Mouse (Mus musculus) MEL (cell line): ENCODE results near the gene Nek8. TPM values are rescaled to one million over a fixed set of nuclear protein-coding genes. Genes with fewer than 3 reads are reported as not detected.

Experiments
- DNase-seq: peaks from one replicate; pipeline ENCODE4 v3.0.0; 2011; ENCODE audit warnings: low read depth, low spot score
- H3K27ac ChIP-seq: 2 replicates; pipeline ENCODE4 v1.5.1; 2012; ENCODE audit warnings: low read depth, mild to moderate bottlenecking, control low read depth, low read length, moderate library complexity; ENCODE audit not compliant: control insufficient read depth
- H3K27me3 ChIP-seq, 2 experiments: fragments of 150-350 bp in 1 of 2; sonication (generic) in 1 of 2; 2 replicates each; pipeline ENCODE4 v1.6.1; 2012; ENCODE audit warnings: low read length in 2 of 2, mild to moderate bottlenecking in 2 of 2, improper control_type of control experiment in 1 of 2, moderate library complexity in 1 of 2; ENCODE audit not compliant: insufficient read depth in 2 of 2, control insufficient read depth in 1 of 2
- H3K36me3 ChIP-seq, 2 experiments: 2 replicates each; pipeline ENCODE4 v1.6.1; 2012 to 2014; ENCODE audit warnings: low read length in 2 of 2, improper control_type of control experiment in 1 of 2, inconsistent platforms in 1 of 2, mild to moderate bottlenecking in 1 of 2; ENCODE audit not compliant: insufficient read depth in 2 of 2, control insufficient read depth in 1 of 2
- H3K4me1 ChIP-seq, 2 experiments: fragments of 150-350 bp in 1 of 2; sonication (generic) in 1 of 2; 2 replicates each; pipeline ENCODE4 v1.6.1; 2012; ENCODE audit warnings: low read length in 2 of 2, improper control_type of control experiment in 1 of 2, mild to moderate bottlenecking in 1 of 2; ENCODE audit not compliant: insufficient read depth in 2 of 2, control insufficient read depth in 1 of 2
- H3K4me3 ChIP-seq, 2 experiments: fragments of 150-350 bp in 1 of 2; sonication (generic) in 1 of 2; 2 replicates each; pipeline ENCODE4 v1.5.1; 2012; ENCODE audit warnings: low read depth in 2 of 2, low read length in 2 of 2, mild to moderate bottlenecking in 2 of 2, moderate library complexity in 2 of 2, control low read depth in 1 of 2, improper control_type of control experiment in 1 of 2; ENCODE audit not compliant: control insufficient read depth in 1 of 2, insufficient read depth in 1 of 2
- H3K79me2 ChIP-seq: 2 replicates; pipeline ENCODE4 v1.6.1; 2012; ENCODE audit warnings: mild to moderate bottlenecking, low read length, moderate library complexity; ENCODE audit not compliant: control insufficient read depth, poor library complexity, insufficient read depth
- H3K9ac ChIP-seq: 2 replicates; pipeline ENCODE4 v1.6.1; 2012; ENCODE audit warnings: low read depth, mild to moderate bottlenecking, control low read depth, low read length, moderate library complexity; ENCODE audit not compliant: control insufficient read depth, poor library complexity, severe bottlenecking
- H3K9me3 ChIP-seq: fragments of 150-350 bp; sonication (generic); replicated peaks from 2 replicates; pipeline ENCODE4 v1.6.1; 2012; ENCODE audit warnings: mild to moderate bottlenecking, low read length, improper control_type of control experiment, moderate library complexity; ENCODE audit not compliant: insufficient read depth
- BHLHE40 ChIP-seq: IDR thresholded peaks from 2 replicates; pipeline ENCODE4 v1.6.1; 2012; ENCODE audit warnings: low read depth, mild to moderate bottlenecking, inconsistent platforms, low read length, improper control_type of control experiment, borderline replicate concordance
- CHD2 ChIP-seq: IDR thresholded peaks from 2 replicates; pipeline ENCODE4 v1.6.1; 2011; ENCODE audit warnings: low read length, improper control_type of control experiment
- CTCF ChIP-seq, 3 experiments: IDR thresholded peaks in 2 of 3; conservative IDR thresholded peaks in 1 of 3; 2 replicates each; pipeline ENCODE4 v1.5.1; 2011 to 2012; ENCODE audit warnings: low read length in 3 of 3, low read depth in 2 of 3, mild to moderate bottlenecking in 2 of 3, improper control_type of control experiment in 1 of 3, inconsistent platforms in 1 of 3, mixed read lengths in 1 of 3, moderate library complexity in 1 of 3; ENCODE audit not compliant: control insufficient read depth in 1 of 3, insufficient read depth in 1 of 3, poor library complexity in 1 of 3, severe bottlenecking in 1 of 3
- E2F4 ChIP-seq: IDR thresholded peaks from 2 replicates; pipeline ENCODE4 v1.6.1; 2011; ENCODE audit warnings: low read depth, low read length, improper control_type of control experiment, borderline replicate concordance
- EP300 ChIP-seq, 2 experiments: IDR thresholded peaks; 2 replicates each; pipeline ENCODE4 v1.6.1; 2011; ENCODE audit warnings: improper control_type of control experiment in 2 of 2, low read length in 2 of 2, low read depth in 1 of 2, mild to moderate bottlenecking in 1 of 2
- ETS1 ChIP-seq: IDR thresholded peaks from 2 replicates; pipeline ENCODE4 v1.6.1; 2012; ENCODE audit warnings: low read depth, mild to moderate bottlenecking, inconsistent platforms, low read length, improper control_type of control experiment, moderate library complexity
- GABPA ChIP-seq: IDR thresholded peaks from 2 replicates; pipeline ENCODE4 v1.6.1; 2012; ENCODE audit warnings: low read depth, mild to moderate bottlenecking, inconsistent platforms, low read length, improper control_type of control experiment, moderate library complexity
- GATA1 ChIP-seq: IDR thresholded peaks from 2 replicates; pipeline ENCODE4 v1.6.1; 2011; ENCODE audit warnings: low read depth, low read length, improper control_type of control experiment
- HCFC1 ChIP-seq: IDR thresholded peaks from 2 replicates; pipeline ENCODE4 v1.6.1; 2012; ENCODE audit warnings: low read depth, mild to moderate bottlenecking, inconsistent platforms, low read length, improper control_type of control experiment, moderate library complexity
- JUND ChIP-seq: IDR thresholded peaks from 2 replicates; pipeline ENCODE4 v1.6.1; 2011; ENCODE audit warnings: low read depth, mild to moderate bottlenecking, improper control_type of control experiment, low read length
- KAT2A ChIP-seq: conservative IDR thresholded peaks from 2 replicates; pipeline ENCODE4 v1.6.1; 2012; ENCODE audit warnings: low read depth, low read length, improper control_type of control experiment, inconsistent platforms
- MAFK ChIP-seq: IDR thresholded peaks from 2 replicates; pipeline ENCODE4 v1.6.1; 2011; ENCODE audit warnings: low read depth, mild to moderate bottlenecking, low read length, improper control_type of control experiment, borderline replicate concordance
- MAX ChIP-seq: IDR thresholded peaks from 2 replicates; pipeline ENCODE4 v1.6.1; 2011; ENCODE audit warnings: low read length, improper control_type of control experiment
- MEF2A ChIP-seq: IDR thresholded peaks from 2 replicates; pipeline ENCODE4 v1.6.1; 2014; ENCODE audit warnings: low read depth, mild to moderate bottlenecking, inconsistent platforms, low read length, improper control_type of control experiment; ENCODE audit not compliant: poor library complexity, insufficient replicate concordance, severe bottlenecking; ENCODE audit errors: extremely low read depth
- MXI1 ChIP-seq: IDR thresholded peaks from 2 replicates; pipeline ENCODE4 v1.6.1; 2011; ENCODE audit warnings: mild to moderate bottlenecking, low read depth, low read length, improper control_type of control experiment
- MYC ChIP-seq: IDR thresholded peaks from 2 replicates; pipeline ENCODE4 v1.6.1; 2011; ENCODE audit warnings: low read depth, mild to moderate bottlenecking, low read length, improper control_type of control experiment, moderate library complexity
- NELFE ChIP-seq: IDR thresholded peaks from 2 replicates; pipeline ENCODE4 v1.6.1; 2011; ENCODE audit warnings: low read depth, low read length, improper control_type of control experiment
- POLR2A ChIP-seq, 2 experiments: IDR thresholded peaks; 2 replicates each; pipeline ENCODE4 v1.6.1; 2011 to 2012; ENCODE audit warnings: low read length in 2 of 2, mild to moderate bottlenecking in 2 of 2, control low read depth in 1 of 2, improper control_type of control experiment in 1 of 2, low read depth in 1 of 2, moderate library complexity in 1 of 2; ENCODE audit not compliant: control insufficient read depth in 1 of 2, insufficient read depth in 1 of 2, poor library complexity in 1 of 2
- POLR2AphosphoS2 ChIP-seq: IDR thresholded peaks from 2 replicates; pipeline ENCODE4 v1.6.1; 2011; ENCODE audit warnings: low read length, improper control_type of control experiment
- RCOR1 ChIP-seq: IDR thresholded peaks from 2 replicates; pipeline ENCODE4 v1.6.1; 2012; ENCODE audit warnings: low read depth, mild to moderate bottlenecking, inconsistent platforms, low read length, improper control_type of control experiment
- SMC3 ChIP-seq: IDR thresholded peaks from 2 replicates; pipeline ENCODE4 v1.6.1; 2011; ENCODE audit warnings: low read depth, low read length, improper control_type of control experiment
- TCF12 ChIP-seq: IDR thresholded peaks from 2 replicates; pipeline ENCODE4 v1.6.1; 2014; ENCODE audit warnings: low read depth, mild to moderate bottlenecking, inconsistent platforms, low read length, improper control_type of control experiment, moderate library complexity
- UBTF ChIP-seq: IDR thresholded peaks from 2 replicates; pipeline ENCODE4 v1.6.1; 2012; ENCODE audit warnings: low read depth, mild to moderate bottlenecking, inconsistent platforms, low read length, improper control_type of control experiment, moderate library complexity, borderline replicate concordance; ENCODE audit not compliant: insufficient read depth
- USF2 ChIP-seq, 2 experiments: IDR thresholded peaks; 2 replicates each; pipeline ENCODE4 v1.6.1; 2011 to 2012; ENCODE audit warnings: improper control_type of control experiment in 2 of 2, low read length in 2 of 2, borderline replicate concordance in 1 of 2, inconsistent platforms in 1 of 2, low read depth in 1 of 2, mild to moderate bottlenecking in 1 of 2; ENCODE audit not compliant: insufficient read depth in 1 of 2
- ZC3H11A ChIP-seq: IDR thresholded peaks from 2 replicates; pipeline ENCODE4 v1.6.1; 2012; ENCODE audit warnings: low read depth, mild to moderate bottlenecking, inconsistent platforms, low read length, improper control_type of control experiment
- ZKSCAN1 ChIP-seq: IDR thresholded peaks from 2 replicates; pipeline ENCODE4 v1.6.1; 2012; ENCODE audit warnings: low read depth, mild to moderate bottlenecking, inconsistent platforms, low read length, improper control_type of control experiment, moderate library complexity
- ZMIZ1 ChIP-seq: IDR thresholded peaks from 2 replicates; pipeline ENCODE4 v1.6.1; 2012; ENCODE audit warnings: low read depth, mild to moderate bottlenecking, inconsistent platforms, low read length, improper control_type of control experiment, moderate library complexity
- ZNF384 ChIP-seq: IDR thresholded peaks from 2 replicates; pipeline ENCODE4 v1.6.1; 2012; ENCODE audit warnings: low read depth, mild to moderate bottlenecking, inconsistent platforms, low read length, improper control_type of control experiment
- polyA plus RNA-seq, 2 experiments: library from polyadenylated mRNA; stranded (reverse) in 1 of 2; unstranded in 1 of 2; fragments of >175 nt in 1 of 2; fragments of >200 nt in 1 of 2; gene quantifications; 2 replicates each; pipeline versions ENCODE4 v1.2.1 to v1.2.4; 2012; ENCODE audit warnings: low replicate concordance in 2 of 2, low read depth in 1 of 2; ENCODE audit not compliant: insufficient read length in 2 of 2, insufficient read depth in 1 of 2, missing spikeins in 1 of 2
- total RNA-seq: library from RNA; depleted of rRNA; stranded (reverse); fragments of 300-350 nt; gene quantifications from 2 replicates; pipeline ENCODE4 v1.2.3, GENCODE M21; 2012

Nek8 gene
- total and polyA plus RNA-seq, 3 experiments = 7.5 to 10.1 TPM; not detected in 1

GRCm38 (mm10) chr11:78176402-78176862 is at the start of gene Nek8, which contains the start of gene Tlcd1 (continued):
- TF ChIP-seq ZKSCAN1 (no peak), ETS1 (no peak)

- Histone ChIP-seq H3K27ac (no peak overlapping the region), H3K79me2 (no peaks in the 10 kb centered on the region), H3K4me3 (no peak overlapping the region), H3K36me3 (peaks cover 0 to 56% of the 10 kb centered on the region in 2 experiments; a peak in 2 of 4 replicates), H3K9me3 (no peaks in the 10 kb centered on the region), H3K27me3 (no peaks in the 10 kb centered on the region), H3K4me1 (no peaks in the 10 kb centered on the region), H3K9ac (no peak overlapping the region)
- TF ChIP-seq KAT2A (no peak), MYC (no peak), UBTF (no peak), MAX (no peak), HCFC1 (no peak), MXI1 (no peak), GABPA (no peak), E2F4 (no peak), RCOR1 (no peak), ETS1 (no peak), BHLHE40 (no peak), NELFE (no peak), GATA1 (no peak), EP300 (IDR thresholded peaks at IDR 0.05; ENCODE audit: low read depth in 1 of 2, low read length in 2 of 2) (no peak), USF2 (IDR thresholded peaks at IDR 0.05; ENCODE audit: borderline replicate concordance in 1 of 2, insufficient read depth in 1 of 2, low read depth in 1 of 2, low read length in 2 of 2) (no peak), ZMIZ1 (no peak), ZNF384 (no peak)
- no peak for DNase-seq
Measured at GRCm38 (mm10) chr11:78223586-78223985, 47.1 kb upstream of the Nek8 start.

GRCm38 (mm10) chr11:78215709-78216317 is 39.3 kb upstream of the Nek8 start:
- Histone ChIP-seq H3K27me3 (no peaks in the 10 kb centered on the region), H3K79me2 (no peaks in the 10 kb centered on the region), H3K9me3 (no peaks in the 10 kb centered on the region), H3K27ac (no peak overlapping the region), H3K4me3 (no peak overlapping the region), H3K9ac (no peak overlapping the region), H3K36me3 (peaks cover 0 to 54% of the 10 kb centered on the region in 2 experiments; a peak in 2 of 4 replicates), H3K4me1 (no peaks in the 10 kb centered on the region)
- TF ChIP-seq CTCF (IDR thresholded peaks at IDR 0.05 in 2 of 3, conservative IDR thresholded peaks at IDR 0.05 in 1 of 3; ENCODE audit: control insufficient read depth in 1 of 3, insufficient read depth in 1 of 3, low read depth in 2 of 3, low read length in 3 of 3, poor library complexity in 1 of 3, severe bottlenecking in 1 of 3) (no peak), NELFE (no peak), ZC3H11A (no peak), BHLHE40 (no peak), JUND (no peak), SMC3 (no peak), ZMIZ1 (no peak), MAX (no peak), MEF2A (no peak), HCFC1 (no peak), POLR2A (IDR thresholded peaks at IDR 0.05; ENCODE audit: control insufficient read depth in 1 of 2, insufficient read depth in 1 of 2, low read depth in 1 of 2, low read length in 2 of 2, poor library complexity in 1 of 2) (no peak), KAT2A (no peak), MYC (no peak), USF2 (IDR thresholded peaks at IDR 0.05; ENCODE audit: borderline replicate concordance in 1 of 2, insufficient read depth in 1 of 2, low read depth in 1 of 2, low read length in 2 of 2) (no peak), TCF12 (no peak), GABPA (no peak), POLR2AphosphoS2 (no peak), MAFK (no peak), CHD2 (no peak)
- no peak for DNase-seq
